Mouse (Mus musculus): ENCODE data around the gene Ndfip2. TPM values are rescaled to one million over a fixed set of nuclear protein-coding genes. Genes with fewer than 3 reads are reported as not detected.

The Ndfip2 gene
- total RNA-seq, 2 experiments from 2014 or later, result 82.1 to 87.4 TPM

DNA sequence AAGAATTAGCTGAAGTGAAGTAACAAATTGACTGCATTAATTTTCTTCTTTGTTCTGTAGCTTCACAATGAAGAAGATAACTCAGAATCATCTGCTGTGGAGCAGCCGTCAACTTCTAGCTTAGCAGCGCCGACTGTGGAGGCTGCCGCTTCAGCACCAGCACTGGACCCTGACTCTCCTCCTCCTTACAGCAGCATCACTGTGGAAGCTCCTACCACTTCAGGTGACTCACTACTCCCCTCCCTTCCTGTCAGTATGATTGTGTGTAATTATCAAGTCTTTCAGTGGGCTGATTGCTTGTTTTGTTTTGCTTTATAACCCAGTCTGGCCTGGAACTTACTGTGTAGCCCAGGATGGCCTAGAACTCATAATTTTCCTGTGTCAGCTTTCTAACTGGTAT is 29.2 kb downstream of the Ndfip2 start:
- DNase-seq, result no peak

DNA sequence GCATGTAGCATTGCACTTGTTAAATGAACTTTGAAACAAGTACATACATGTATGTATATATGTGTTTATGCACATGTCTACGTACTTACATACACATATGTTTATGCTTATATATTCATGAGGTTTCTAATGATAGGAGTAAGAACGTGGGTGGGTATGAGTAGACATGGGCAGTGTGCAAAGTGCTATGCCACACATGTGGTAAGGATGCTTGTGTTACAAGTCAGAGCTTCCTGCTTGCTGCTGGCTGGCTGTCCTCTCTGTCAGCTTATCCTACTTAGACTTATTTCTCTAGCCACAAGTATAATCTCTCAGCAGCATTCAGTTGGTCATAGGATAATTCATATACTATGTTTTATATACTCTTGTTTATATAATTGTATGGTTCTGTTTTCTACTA is 29.6 kb downstream of the Ndfip2 start:
- no peak for DNase-seq

DNA sequence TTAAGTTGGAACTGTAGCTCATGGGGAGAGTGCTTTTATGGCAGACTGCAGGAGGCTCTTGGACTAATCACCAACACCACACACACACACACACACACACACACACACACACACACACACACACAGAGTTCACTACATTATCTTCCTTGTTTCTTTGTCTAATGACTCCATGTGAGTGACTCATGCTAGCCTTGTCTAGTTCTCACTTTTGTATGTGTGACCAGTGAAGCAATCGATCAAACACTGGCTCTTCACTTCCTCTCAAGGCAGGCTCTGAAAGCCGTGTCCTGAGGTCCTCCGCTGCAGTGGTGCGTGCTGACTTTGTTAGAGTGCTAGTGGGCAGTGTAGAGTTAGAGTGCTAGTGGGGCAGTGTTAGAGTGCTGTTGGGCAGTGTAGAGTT is 30.2 kb downstream of the Ndfip2 start:
- DNase-seq, result no peak

DNA sequence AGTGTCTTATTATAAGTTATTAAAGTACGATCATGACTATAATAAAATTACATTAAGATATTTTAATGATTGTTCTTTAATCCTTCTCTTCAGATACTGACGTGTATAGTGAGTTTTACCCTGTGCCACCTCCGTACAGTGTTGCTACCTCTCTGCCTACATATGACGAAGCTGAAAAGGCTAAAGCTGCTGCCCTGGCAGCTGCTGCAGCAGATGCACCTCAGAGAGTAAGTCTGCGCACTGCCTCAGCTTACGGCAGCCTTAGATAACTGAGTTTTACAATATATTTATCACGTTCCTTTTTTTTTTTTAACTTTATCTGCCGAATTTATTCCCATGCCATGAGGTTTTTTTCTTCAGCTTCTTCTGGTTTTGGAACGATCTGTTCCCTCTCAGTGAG is 33.8 kb downstream of the Ndfip2 start:
- no peak for DNase-seq

DNA sequence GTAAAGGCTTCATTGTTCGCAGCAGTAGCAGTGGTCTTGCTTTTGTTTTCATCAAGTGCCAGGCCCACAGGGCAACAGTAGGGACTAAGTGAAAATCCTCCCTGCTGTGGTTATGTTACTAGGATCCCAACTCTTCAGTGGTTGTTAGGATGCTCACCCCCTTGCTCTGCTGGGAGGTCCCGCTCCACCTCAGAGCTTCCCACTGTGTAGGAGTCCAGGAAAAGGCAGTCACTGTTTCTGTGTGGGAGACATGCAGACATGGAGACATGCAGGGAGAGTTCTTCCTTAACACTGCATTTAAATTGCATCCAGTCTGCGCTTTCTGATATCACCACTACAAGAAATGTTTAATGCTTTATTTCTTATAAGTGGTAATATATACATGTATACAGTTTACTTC is 35.4 kb downstream of the Ndfip2 start:
- no peak for DNase-seq

DNA sequence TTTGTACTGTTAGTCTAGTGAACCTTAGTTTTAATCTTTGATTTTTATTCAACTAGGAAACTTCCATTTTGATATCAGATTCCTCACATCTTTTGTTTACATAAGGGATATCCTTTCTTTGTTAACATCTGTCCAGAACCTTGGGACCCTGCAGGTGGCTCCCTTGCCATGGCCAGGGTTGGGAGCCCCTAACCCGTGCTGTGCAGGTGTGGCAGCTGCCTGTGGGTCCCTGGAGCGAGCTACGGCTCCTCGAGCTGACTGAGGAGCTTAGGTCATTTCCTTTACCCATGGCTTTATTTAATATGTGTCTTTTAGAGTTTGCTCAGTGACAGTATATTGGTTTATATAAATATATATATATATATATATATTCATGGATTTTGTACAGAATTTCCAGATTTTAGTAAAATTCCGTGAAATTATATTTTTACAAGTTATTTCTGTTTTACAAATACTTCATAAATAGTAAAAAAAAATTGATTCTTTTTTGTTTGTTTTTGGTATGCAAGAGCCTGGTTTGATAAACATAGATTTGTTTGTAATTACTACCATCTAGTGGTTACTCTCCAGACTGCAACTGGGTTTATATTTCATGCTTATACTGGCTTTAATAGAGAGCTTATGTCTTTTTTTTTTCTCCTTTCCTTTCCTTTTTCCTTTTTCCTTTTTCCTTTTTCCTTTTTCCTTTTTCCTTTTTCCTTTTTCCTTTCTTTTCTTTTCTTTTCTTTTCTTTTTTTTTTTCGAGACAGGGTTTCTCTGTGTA is 37.6 kb downstream of the Ndfip2 start:
- no peak for DNase-seq

DNA sequence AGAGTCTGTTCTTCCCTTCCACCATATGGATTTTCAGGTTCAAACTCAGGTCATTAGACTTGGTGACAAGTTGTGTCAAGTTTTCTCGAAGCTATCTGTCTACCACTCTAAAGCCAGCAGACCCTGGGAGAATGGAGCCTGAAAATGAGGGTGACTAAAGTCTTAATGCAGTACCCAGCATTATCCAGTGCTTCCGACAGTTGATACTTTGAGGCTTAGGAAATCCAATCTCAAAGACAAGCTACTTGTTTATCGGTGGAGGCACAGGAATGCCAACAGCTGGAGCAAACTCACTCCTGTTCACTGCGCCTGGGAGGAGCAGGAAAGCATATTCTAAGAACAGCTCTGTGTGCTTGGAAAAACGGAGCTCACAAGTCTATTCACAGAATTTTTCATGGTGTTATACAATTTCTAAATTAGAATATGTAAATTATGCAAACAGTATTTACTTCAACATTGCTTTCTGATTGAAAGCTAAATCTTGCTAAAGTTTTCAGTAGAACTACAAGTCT is 41.4 kb downstream of the Ndfip2 start:
- no peak for DNase-seq

DNA sequence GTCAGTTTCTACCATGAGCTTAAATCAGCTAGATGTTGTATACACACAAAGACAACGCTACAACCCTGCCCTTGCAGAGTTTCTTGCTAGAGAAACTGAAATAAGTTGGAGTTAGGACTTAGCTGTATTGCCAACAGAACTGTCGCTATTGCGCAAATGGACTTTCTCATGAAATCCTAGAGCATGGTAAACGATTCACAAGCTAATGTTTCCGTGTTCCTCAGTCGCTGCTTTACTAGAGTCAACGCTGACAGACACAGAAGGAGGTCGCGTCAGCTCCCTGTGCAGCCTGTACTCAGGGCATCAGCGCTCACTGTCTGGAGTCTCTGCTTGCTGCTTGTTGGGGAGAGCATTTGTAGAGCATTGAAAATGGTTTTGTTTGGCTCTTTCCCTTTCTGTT is 42.2 kb downstream of the Ndfip2 start:
- DNase-seq, result no peak

DNA sequence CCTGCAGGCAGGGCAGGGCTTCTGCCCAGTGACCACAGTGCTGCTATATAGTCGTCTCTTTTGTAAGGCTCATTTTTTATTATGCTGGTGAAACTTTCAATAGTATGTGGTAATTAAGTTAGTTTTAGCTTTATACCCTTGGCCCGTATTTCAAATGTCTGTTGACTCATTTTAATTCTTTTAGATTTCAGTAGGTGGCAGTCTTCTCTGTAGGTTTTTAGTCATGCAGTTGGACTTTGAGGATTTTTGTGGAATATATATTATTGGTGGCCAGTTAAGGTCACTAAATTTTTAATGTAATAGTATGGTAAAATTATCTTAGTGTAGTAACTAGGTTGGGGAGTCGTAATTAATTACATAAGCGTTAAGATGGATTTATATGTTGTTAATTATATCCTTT is 44.3 kb downstream of the Ndfip2 start:
- DNase-seq, result no peak

DNA sequence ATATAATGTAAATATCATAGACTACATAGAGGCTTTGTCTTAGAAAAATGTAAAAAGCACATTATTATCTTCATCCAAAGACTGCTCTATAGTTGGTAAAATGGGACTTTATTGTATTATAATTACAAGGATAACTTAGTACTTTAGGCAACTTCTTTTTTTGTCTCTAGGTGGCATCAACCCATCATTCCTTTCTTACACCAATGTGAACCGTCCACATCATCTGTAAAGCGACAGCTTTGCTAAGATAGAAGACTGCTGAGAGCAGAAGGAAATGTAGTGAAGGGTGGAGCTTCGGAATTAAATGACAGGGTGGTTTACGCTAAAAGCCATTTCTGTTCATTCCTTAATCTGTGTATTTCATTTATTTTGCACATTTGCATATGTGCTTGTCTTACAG is 49.3 kb downstream of the Ndfip2 start:
- DNase-seq, result no peak

DNA sequence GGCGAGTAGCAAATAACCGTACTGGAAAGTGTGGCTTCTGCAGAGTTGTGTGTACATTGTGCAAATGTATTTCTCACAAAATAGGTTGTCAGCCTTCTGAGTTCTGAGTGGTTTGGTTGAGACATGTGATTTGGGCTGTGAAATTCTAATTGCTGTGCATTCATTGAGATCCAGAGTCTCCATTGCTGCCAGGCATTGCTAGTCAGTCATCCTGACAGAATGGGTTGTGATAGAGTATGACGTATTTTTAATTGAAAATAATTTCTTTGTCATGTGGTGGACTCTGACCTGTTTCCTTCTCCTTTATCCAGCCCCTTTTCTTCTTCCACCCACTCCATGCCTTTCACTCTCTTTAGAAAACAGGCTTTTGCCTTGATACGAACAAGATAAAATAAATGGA is 54.0 kb downstream of the Ndfip2 start:
- no peak for DNase-seq

DNA sequence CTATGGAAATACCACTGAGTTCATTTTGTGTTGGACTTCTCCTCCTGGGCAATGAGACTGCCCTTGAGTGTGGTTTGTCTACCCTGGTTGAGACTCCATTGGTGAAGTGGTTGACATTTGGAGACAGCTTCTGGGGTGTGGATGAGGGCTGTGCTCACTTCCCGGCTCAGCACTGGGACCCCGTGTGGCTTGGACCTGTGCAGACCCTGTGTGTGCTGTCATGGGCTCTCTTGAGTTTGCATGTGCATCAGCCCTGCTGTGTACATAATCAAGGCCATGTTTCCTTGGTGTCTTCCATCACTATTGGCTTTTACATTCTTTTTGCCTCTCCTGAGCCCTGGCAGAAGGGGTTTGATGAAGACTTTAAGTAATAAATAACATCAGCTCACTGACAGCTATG is 54.6 kb downstream of the Ndfip2 start:
- no peak for DNase-seq

DNA sequence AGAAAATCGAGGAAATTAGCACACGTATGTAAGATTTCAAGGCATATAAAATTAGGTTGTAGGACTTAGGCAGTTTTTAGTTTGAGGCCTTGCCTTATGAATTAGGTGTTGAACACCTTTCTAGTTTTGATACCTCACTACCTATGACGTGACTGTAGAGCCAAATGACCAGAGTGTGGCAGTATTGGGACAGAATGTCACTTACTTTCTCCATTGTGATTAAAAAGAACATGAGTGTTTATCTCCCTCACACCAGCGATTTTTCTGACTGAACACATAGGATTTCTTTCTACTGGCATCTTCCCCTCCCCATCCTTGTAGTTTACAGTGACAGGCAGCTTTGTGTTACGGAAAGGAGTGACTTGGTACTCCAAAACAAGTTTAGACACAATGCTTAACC is 55.5 kb downstream of the Ndfip2 start:
- DNase-seq, result no peak

DNA sequence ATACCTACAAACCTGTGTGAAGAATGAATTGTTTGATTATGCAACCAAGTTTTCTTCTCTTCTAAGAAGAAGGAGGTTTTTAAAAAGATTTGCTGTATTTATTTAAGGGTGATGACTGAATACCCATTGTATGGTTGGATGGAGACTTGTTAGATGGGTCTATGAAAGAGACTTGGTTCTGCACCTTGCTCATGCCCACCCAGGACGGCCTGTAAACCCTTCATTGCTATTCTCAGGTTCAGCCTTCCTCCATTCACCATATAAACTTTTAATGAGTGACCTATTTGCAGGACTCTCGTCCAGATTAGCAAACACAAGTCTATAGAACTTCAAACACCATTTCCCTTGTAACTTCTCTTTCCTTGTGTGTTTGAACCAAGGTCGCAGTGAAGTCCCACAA is 63.3 kb downstream of the Ndfip2 start:
- no peak for DNase-seq

DNA sequence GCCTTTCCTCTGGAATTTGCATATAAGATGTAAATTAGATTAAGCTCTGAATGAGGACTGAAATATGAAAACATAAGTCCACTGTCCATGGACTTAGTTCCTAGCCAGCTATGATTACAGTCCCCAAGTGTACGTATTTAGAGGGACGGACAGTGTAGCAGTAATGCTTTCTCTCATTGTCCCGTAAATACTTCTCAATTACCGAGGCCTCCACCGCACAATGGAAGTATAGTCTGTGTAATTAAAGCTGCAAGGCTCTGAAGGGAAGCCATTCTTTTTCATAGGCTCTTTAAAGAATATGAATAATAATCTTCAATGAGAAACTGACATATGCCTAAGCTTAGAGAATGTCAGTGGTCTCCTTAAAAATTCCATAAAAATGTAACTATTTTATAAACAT is 64.5 kb downstream of the Ndfip2 start:
- no peak for DNase-seq

DNA sequence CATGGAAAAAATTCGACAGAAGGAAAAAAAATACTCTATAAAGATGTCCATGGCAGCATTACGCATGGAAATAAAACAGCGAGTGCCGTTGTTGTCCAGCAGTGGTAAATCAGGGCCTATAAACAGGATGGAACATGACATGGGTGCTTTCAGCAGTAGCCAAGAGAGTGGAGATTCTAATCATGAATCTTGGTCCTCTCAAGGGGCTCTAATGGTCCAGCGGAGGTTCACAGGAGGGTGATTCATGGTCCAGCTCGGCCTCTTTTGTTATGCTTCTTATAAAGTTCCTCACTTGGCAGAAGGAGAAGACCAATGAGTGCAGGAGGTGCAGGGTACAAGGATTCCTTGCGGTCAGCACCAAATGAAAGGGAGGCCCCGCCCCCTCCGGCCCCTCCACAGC is 65.1 kb downstream of the Ndfip2 start:
- no peak for DNase-seq

DNA sequence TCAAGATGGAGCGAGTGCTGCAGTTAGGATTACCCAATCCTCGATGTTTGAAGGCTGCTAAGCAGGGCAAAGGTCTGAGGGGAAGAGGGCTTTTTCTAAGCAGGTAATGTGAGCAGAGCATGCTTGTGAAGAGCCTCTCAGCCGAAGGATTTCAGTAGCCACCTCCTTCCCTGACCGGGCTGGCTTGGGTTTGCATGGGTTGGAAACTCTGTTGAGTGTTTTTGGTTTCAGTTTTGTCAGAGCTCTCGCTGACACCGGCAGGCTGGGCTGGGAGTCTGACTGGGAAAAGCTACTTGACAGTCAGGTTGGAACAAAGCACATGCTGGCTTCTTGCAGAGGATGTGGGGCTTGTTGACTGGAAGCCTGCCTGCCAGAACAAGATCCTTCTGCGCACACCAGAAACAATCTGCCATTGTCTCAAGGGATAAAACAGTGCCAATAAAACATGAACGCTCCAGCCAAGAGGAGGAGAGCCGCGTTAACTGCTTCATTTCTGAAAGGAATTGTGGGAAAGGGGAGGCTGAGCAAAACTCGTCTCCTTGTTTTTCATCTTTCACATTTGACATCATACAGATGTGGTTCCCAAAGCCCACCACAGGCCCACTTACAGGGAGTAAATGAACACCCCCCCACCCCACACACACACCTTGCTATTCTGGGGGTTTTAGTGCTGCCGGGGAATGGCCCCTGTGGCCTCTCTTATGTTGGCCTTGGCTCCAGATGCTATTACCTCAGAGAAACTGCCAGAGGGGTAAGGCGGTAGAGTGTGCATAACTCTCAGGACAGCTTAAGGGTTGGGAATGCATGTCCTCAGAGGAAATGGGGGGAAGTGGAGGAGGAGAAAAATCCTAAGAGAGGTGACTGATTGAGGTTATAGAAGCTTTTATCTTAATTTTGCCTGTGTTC is 70.3 kb downstream of the Ndfip2 start:
- DNase-seq, result peak; percentile 75 to 76

DNA sequence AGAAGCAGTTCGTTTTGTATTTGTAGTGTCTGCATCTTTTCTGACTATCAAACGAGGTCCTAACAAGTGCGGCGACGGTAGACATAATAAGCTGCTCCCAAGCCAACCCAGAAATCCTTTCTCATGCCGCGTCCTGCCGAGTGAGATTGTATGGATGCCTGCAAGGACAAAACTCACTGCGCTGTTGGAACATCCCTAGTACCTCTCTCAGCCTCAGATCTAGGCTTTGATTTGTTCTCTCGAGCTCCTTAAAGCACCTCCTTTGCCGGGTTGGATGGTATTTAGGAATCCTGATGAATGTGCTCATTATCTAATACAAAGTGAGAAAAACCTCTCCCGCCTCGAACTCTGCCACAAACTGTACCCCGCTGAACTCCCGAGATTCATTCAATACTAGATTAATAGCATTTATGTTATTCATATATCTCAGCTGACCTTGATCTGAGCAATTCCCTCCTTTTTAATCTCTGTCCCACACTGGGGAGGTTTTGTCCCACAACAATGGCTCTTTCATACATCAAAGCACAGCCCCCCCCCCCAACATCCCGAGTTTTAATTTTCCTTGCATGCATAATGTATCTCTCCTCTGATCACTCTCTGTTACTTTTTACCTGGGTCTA is 75.2 kb downstream of the Ndfip2 start:
- peak; percentile 45 to 53 for DNase-seq

DNA sequence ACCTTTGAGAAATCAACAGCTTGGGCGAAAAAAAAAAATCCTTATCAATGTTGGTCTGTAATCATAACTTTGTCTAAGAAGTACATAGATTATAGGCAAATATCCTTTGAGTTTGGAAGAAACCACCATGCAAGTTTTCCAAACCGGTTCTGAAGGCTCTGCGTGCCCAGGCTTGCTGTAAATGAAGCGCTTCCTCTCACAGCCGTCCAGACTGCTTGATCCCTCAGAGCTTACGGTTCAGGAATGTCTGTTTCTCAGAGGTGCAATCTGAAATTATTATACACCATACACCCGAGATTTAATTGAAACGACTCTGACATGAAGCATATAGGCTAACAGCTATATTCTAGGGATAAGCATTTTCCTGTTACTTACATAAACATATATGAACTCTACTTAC is 83.4 kb downstream of the Ndfip2 start:
- no peak for DNase-seq

DNA sequence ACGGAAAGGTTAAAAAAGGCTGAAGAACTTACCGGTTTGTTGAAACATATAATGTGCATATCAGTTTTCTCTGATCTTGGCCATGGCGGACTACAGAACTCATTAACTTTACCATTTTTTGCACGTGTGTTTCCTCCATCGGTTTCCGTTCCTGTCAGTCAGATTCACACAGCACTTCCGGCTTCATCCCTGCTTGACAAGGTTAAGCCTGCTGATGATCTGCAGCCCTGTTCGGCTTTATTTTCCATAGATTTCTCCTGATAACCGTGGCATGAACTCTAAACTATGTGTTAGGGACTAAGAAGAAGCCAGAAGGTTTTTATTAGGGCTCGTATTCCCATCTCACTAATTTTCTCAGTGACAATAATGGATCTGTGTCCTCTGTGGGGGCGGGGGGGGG is 95.7 kb downstream of the Ndfip2 start:
- DNase-seq, result no peak

Data from layer of hippocampus, postnatal 36 days (tissue).